ENCODE assay signal across 9 mouse cellular contexts in genomic region chr4:43309696-43310338, GRCm38 (mm10). TPM values are rescaled to one million over a fixed set of nuclear protein-coding genes. Genes with fewer than 3 reads are reported as not detected.
DNase-seq lines count a peak whose midpoint lies in the region; ATAC-seq lines count a peak whose summit lies in the region.
"Had no signal": no experiment of that assay in that cellular context is flagged by ENCODE, and none has a peak within 500 bp of the region (broad histone marks: within the 10 kb centered on the region; RNA-seq: fewer than 3 reads in every experiment).

No protein-coding gene starts in this region.

- H3K4me3 ChIP-seq in hindbrain, embryonic 11.5 days (ENCODE audit: low read depth, low read length), result no peak overlapping the region

- peak overlapping the region; percentile 73 for H3K27ac ChIP-seq in hindbrain, embryonic 11.5 days (ENCODE audit: low read depth, low read length)
- H3K27ac ChIP-seq: liver, embryonic 14.5 days had no signal

- no peaks in the 10 kb centered on the region for H3K9me3 ChIP-seq in hindbrain, embryonic 11.5 days (ENCODE audit: control insufficient read depth, low read length)

- no peaks in the 10 kb centered on the region for H3K27me3 ChIP-seq in hindbrain, embryonic 11.5 days (ENCODE audit: control insufficient read depth, insufficient read depth, low read length)

- intact Hi-C loops in gastrocnemius, postnatal 14 days (cut with DNase I; ENCODE audit: low total_unique reads), result no loop called here

- H3K36me3 ChIP-seq in hindbrain, embryonic 11.5 days (ENCODE audit: control insufficient read depth, insufficient read depth, low read length), result no peaks in the 10 kb centered on the region

- WGBS in hindbrain, embryonic 11.5 days, result 34% methylated on average over 11 of the region's 11 CpGs

- peak overlapping the region; percentile 22 for H3K4me2 ChIP-seq in hindbrain, embryonic 11.5 days (replicated peaks; ENCODE audit: low read depth, low read length)

- H3K9ac ChIP-seq in hindbrain, embryonic 11.5 days (ENCODE audit: low read depth, low read length), result no peak overlapping the region
- H3K9ac ChIP-seq: liver, embryonic 14.5 days had no signal

- peak; percentile 84 for ATAC-seq in hindbrain, embryonic 11.5 days (ENCODE audit: low FRiP score)

- peak; percentile 14 for DNase-seq in brain, adult 2 months (ENCODE audit: low read depth, low spot score)
- DNase-seq in hindbrain, embryonic 11.5 days (ENCODE audit: low spot score), result peak; percentile 53
- peak; percentile 14 for DNase-seq in kidney, postnatal 14 days
- DNase-seq in neural tube, embryonic 10.5 days (ENCODE audit: extremely low spot score, low spot score), result peak; percentile 58
- DNase-seq in layer of hippocampus, postnatal 25 days (ENCODE audit: extremely low spot score in 1 of 2, low spot score in 1 of 2), result no peak
- DNase-seq in gastrocnemius, postnatal 14 days, result no peak
- DNase-seq in right cerebral cortex, postnatal 36 days (ENCODE audit: low spot score in 2 of 2), result no peak
- DNase-seq: heart, postnatal 14 days had no signal

- H3K4me1 ChIP-seq in hindbrain, embryonic 11.5 days (replicated peaks; ENCODE audit: control insufficient read depth, insufficient read depth, low read length), result no peaks in the 10 kb centered on the region; the same call in 1 of the 2 replicates

RNA-seq across cellular contexts. Expression of gene Atp8b5, which starts 42.9 kb away (rescaled TPM):
- polyA plus RNA-seq in hindbrain, embryonic 11.5 days (2014; fragmentation: Nextera tagmentation; extraction: Ambion mirVana), result 0.17 and 0.23 TPM in 2 replicates
- under 1 TPM; 0.12 to 0.23 TPM for total RNA-seq in layer of hippocampus, postnatal 25 days (2021)
- total RNA-seq in gastrocnemius, postnatal 14 days (2021), result under 1 TPM; 0.09 to 0.10 TPM

Comparison
In these comparisons a context has a peak if more than half of its experiments do, and no peak if none do; other contexts are left out.
1. DNase-seq: peak in brain, adult 2 months (single experiment), hindbrain, embryonic 11.5 days (single experiment), kidney, postnatal 14 days (single experiment) and neural tube, embryonic 10.5 days (single experiment); none in layer of hippocampus, postnatal 25 days (0 of 2), gastrocnemius, postnatal 14 days (single experiment) and right cerebral cortex, postnatal 36 days (0 of 2).